Mouse (Mus musculus) brain, embryonic 14.5 days (tissue): ENCODE measurements around the gene Ercc6.

Experiments
- CTCF ChIP-seq: fragments of 200-500 bp; IDR thresholded peaks from 2 replicates; pipeline ENCODE4 v1.5.1; 2012; ENCODE audit warnings: inconsistent platforms, mild to moderate bottlenecking, moderate library complexity, borderline replicate concordance; ENCODE audit not compliant: insufficient read depth, insufficient read length; ENCODE audit errors: extremely low read depth
- POLR2A ChIP-seq: fragments of 200-500 bp; IDR thresholded peaks from 2 replicates; pipeline ENCODE4 v1.6.1; 2012; ENCODE audit warnings: mild to moderate bottlenecking, inconsistent platforms, borderline replicate concordance; ENCODE audit not compliant: poor library complexity, insufficient read depth, insufficient read length, severe bottlenecking; ENCODE audit errors: extremely low read depth

- TF ChIP-seq POLR2A (no peak), CTCF (no peak)
Observed at GRCm38 (mm10) chr14:32538115-32538514, 24.8 kb downstream of the Ercc6 start.
